Mouse (Mus musculus): Measurements from ENCODE around the gene Scube3.

GRCm38 (mm10) chr17:28141205-28141650 is 713 bp upstream of the Scube3 start:
- no peak for TF ChIP-seq TAL1 (IDR thresholded peaks at IDR 0.05; ENCODE audit: low read length)
- TF ChIP-seq GATA1 (IDR thresholded peaks at IDR 0.05; ENCODE audit: low read length), result no peak

Data from erythroblast, embryonic 14.5 days (primary cell).